Mouse (Mus musculus): ENCODE measurements around the gene Vps39.

Vps39 gene

GRCm38 (mm10) chr2:120299866-120300265, 53.1 kb downstream of the Vps39 start:
- no peak for DNase-seq (ENCODE audit: low read depth, low spot score)

GRCm38 (mm10) chr2:120296160-120296559, 56.8 kb downstream of the Vps39 start:
- DNase-seq (ENCODE audit: low read depth, low spot score) = no peak

DNA sequence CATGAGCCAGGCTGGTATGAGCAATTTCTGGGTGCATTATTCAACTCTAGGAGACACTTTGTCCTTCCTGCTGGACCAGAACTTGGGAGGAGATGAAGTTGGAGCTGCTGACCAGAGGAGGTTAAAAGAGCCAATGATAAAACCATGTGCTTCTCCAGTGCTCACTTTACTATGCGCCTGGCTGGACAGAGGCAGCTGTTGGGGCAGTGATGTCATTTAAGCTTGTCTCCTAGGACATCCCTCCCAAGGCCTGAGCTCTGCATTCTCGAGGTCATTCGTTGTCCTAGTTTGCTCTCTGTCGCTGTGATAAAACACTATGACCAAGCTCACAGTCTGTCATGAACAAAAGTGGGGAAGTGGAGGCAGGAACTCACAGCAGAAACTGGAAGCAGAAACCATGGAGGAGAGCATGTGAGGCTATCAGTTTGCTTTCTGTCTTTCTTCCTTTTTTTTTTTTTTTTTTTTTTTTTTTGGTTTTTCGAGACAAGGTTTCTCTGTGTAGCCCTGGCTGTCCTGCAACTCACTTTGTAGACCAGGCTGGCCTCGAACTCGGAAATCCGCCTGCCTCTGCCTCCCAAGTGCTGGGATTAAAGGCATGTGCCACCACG, 61.4 kb downstream of the Vps39 start:
- no peak for DNase-seq (ENCODE audit: low read depth, low spot score)

DNA sequence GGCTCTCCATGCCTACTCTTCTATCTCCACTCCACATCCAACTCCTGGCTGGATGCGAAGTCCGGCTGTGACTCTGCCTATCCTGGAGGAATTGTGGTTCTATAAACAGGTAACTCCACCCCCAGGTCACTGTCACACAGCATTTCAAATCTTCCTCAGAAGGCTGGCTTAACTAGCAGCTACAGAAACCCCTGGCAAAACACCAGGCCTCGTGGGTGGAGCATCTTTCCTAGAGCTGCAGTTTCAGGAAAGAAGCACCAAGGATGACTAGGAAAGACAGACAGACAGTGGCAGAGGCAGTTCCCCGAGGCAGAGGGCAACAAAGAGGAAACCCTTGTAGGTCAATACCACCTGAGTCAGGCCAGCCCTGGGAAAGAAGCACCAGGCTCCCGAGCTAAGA, 63.9 kb downstream of the Vps39 start, which contains the start of gene Pla2g4d:
Pla2g4d (minus strand) TSS at position 203 of the 400 bp plus-strand sequence.
- DNase-seq (ENCODE audit: low read depth, low spot score) = no peak

- no peak for DNase-seq (ENCODE audit: low read depth, low spot score)
Observed at GRCm38 (mm10) chr2:120288401-120288800, 64.5 kb downstream of the Vps39 start.

GRCm38 (mm10) chr2:120285639-120286038, 67.3 kb downstream of the Vps39 start:
- DNase-seq (ENCODE audit: low read depth, low spot score) = no peak

- no peak for DNase-seq (ENCODE audit: low read depth, low spot score)
Observed at GRCm38 (mm10) chr2:120284705-120285104, 68.2 kb downstream of the Vps39 start.

DNA sequence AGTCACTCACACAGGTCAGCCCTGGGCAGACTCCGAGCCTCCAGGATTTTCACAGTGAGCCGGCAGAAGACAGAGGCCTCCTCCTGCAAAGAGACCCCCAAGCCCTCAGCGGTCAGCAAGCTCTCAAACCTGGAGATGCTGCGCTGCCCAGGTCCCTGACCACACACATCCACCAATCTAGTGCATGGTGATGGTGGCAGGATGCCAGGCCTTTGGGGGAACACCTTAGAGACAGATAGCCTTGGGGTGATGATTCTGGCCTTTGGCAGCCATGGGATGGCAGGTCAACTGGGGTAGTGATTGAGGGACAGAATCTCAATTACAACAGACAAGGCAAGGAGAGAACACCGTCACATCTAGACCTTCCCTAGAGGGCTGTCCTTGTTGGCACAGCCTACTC, 68.8 kb downstream of the Vps39 start:
- no peak for DNase-seq (ENCODE audit: low read depth, low spot score)

- DNase-seq (ENCODE audit: low read depth, low spot score) = no peak
Observed at GRCm38 (mm10) chr2:120283550-120283949, 69.4 kb downstream of the Vps39 start.

DNA sequence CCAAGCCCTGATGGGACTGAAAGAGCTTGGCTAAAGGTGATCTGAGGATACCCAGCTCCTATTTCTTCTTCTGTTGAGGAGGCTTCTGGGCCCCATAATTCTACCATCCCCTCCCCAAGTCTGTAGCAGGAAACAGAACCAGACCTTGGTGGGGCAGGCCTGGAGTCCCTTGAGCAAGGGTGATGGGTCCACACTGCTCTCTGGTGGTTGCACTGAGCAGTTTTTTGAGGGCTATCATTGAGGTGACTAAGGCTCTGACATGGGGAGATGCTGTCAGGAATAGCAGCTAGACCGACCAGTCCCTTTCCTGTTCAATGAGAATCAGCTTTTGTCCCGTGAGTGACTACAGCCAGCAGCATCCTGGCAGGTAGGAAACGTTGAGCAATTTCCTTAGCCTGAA, 71.7 kb downstream of the Vps39 start:
- no peak for DNase-seq (ENCODE audit: low read depth, low spot score)

DNA sequence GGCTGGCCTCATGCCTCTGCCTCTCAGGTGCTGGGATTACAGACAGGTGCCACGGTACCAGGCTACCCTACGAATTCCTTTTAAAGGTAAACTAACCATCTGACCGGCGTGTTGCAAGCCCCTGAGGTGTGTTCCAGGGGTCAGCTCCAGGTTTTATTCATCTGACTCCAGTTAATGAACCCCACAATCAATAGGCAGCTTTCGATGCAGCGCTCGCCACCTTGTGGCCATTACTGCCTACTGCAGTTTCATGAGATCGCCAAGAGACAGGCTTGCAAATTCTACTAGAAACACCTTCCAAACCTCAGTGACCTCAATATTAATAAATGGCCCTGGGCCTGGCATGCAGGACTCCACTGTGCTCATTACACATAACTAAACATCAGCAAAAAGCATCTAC, 73.0 kb downstream of the Vps39 start:
- DNase-seq (ENCODE audit: low read depth, low spot score) = peak; percentile 41

GRCm38 (mm10) chr2:120276951-120277350, 76.0 kb downstream of the Vps39 start:
- no peak for DNase-seq (ENCODE audit: low read depth, low spot score)

DNA sequence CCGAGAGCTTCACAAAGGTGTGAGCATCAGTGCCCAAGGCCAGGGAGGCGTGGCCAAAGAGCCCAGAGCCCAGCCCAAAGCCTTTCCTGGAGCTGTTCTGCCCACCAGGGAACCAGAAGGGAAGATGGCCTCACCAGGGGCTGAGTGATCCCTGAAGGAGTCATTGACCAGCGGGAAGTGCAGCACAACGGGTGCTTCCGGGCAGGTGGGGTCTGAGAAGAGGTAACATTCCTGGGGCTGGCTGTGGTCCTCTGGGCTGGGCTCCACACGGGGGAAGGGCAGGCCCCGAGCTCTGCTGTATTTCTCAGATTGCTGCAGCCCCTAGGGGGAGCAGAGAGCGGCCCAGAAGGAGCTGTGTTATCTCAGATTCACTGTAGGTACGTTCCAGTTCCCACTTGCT, 84.3 kb downstream of the Vps39 start:
- DNase-seq (ENCODE audit: low read depth, low spot score) = no peak
